Mouse (Mus musculus) megakaryocyte, embryonic 14.5 days (primary cell): ENCODE data around the gene Zfp775.

ENCODE experiments used
- FLI1 ChIP-seq: IDR thresholded peaks from 2 replicates; pipeline ENCODE4 v1.6.1; 2012; ENCODE audit warnings: low read length, inconsistent platforms, mixed read lengths
- GATA1 ChIP-seq: IDR thresholded peaks from 3 replicates; pipeline ENCODE4 v1.6.1; 2012; ENCODE audit warnings: mixed read lengths, low read length, inconsistent platforms, borderline replicate concordance

DNA sequence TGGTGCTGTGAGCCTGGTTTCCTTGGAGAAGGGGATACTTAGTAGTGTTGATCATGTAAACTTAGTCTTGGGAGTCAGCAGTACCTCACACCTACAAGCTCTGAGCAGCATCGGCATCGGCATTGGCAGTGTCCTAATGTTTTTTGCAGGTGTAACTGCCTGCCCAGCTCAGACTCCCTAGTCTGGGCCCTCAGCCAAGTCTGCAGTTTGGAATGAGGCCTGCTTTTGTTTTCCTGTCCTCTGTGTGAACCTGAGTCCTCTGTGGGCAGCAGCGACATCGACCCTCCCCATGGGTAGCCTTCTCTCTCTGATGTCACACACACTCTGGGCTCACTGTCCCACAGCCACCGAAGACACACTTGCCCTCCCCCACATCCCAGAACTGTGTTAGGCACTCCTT is 35.6 kb upstream of the Zfp775 start:
- no peak for TF ChIP-seq GATA1
- TF ChIP-seq FLI1: no peak
